Mouse (Mus musculus): ENCODE data around the gene Olfr11.

The Olfr11 gene

DNA sequence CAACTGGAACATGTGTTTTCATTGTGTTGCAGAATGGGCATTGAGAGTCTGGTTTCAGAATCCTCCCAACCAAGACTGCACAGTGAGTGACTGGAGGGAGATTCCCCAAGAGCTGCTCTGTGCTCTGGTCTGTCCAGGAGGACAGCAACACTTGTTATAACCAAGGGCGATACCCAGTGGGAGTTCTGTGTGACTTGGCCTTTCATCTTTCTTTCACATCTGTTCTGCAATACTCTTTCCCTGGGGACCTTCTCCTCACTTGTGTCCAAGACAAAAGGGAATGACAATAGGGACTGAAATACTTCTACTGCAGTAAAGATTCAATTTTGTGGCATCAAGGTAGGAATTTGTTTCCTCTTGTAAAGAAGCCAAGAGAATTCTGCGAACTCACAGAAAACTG is at the start of gene Olfr11:
Olfr11 (minus strand) TSS at position 101 of the 400 bp plus-strand sequence.
- no peak for DNase-seq (ENCODE audit: extremely low read depth, low read depth)

DNA sequence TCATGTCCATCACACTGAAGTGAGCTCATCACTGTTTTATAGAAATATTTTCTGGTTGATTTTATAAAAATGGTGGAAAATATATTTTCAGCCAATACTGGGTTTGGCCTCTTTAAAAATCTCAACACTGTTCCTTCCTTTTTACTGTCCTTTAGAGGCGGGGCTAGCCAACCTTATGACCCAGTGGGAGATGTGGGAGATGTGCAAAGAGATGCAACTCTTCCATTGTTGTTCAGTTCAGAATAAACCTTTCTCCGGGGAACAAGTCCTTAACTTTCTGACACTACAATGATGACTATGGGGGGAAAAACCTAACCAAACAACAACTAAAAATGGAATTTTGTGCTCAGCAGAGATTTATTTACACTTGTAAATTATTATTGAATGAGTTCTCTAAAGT is 35.0 kb upstream of the Olfr11 start, which contains the start of gene Olfr1360:
Olfr1360 (minus strand) TSS at position 101 of the 400 bp plus-strand sequence.
- no peak for DNase-seq (ENCODE audit: extremely low read depth, low read depth)

DNA sequence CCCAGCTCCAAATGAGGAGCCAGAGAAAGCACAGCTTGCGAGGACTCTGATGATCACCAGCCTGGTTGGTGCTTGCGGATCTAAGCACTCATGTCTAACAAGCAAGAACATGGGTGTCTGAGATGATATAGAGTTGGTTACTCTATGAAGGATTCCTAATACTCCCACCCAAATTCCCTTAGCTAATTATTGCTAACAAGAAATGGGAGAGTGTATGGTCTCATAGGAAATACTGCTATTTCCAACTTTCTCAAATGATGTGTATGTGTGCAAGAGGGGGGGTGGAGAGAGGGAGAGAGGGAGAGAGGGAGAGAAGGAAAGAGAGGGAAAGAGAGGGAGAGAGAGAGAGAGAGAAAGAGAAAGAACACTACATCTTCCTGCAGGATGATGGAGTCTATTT is 21.0 kb upstream of the Olfr11 start, which contains the start of gene Olfr1361:
Olfr1361 (minus strand) TSS at position 101 of the 400 bp plus-strand sequence.
- no peak for DNase-seq (ENCODE audit: extremely low read depth, low read depth)

DNA sequence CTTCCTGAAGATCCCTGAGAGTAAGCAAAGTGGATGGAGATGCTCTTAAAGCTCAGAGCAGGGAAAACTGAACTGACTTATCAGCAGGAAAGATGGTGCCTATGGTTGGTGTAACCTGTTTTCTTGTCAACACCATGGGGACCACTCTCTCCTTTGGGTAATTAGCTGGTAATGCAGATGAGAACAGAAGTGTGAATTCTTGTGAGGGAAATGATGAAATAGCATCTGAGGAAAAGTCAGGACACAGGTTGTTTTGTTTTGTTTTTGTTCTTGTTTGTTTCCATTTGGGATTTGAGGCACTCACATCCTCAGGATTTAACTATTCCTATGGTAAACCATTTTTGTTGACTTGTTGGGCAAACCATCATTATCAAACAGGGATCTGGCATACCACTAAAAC is 28.4 kb downstream of the Olfr11 start, which contains the start of gene Olfr1362:
Olfr1362 (minus strand) TSS at position 101 of the 400 bp plus-strand sequence.
- DNase-seq (ENCODE audit: extremely low read depth, low read depth): no peak

DNA sequence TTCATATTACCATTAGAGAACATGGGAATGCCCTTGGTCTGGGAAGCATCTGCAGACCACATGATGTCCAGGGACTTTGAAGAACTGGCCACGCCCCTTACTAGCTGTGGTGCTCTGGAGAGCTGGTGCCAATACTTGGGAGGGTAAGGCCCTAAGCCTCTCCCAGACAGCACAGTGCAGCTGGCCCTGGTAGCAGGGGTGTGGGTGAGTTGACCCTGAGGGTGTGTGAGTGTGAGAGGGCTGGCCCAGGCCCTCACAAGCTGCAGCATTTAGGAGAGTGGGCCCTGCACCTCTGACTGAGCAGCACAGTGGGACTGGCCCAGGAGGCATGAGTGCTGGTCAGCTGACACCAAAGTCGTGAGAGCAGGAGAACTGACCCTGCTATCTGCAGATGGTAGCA is 50.7 kb downstream of the Olfr11 start:
- DNase-seq (ENCODE audit: extremely low read depth, low read depth): no peak
